Mouse (Mus musculus) adrenal gland, postnatal 10 days (tissue): Measurements from ENCODE around the gene Acin1. TPM values are rescaled to one million over a fixed set of nuclear protein-coding genes. Genes with fewer than 3 reads are reported as not detected.
A peak's percentile ranks its signal among the peaks of the same experiment; 100 is the strongest.
"Not testable (repeated sequence)": the region's sequence is repeated elsewhere in the genome, so short reads cannot be mapped to it uniquely, and the experiment has no call there.

Experiments
- DNase-seq: peaks from one replicate; pipeline ENCODE4 v3.0.0; 2021; ENCODE audit warnings: mixed read lengths
- total RNA-seq, 2 experiments: library from RNA; stranded (reverse); gene quantifications; 2 replicates each; pipeline ENCODE4 v1.2.3; 2021

Gene Acin1
- total RNA-seq, 2 experiments from 2014 or later: 132 to 167 TPM

DNA sequence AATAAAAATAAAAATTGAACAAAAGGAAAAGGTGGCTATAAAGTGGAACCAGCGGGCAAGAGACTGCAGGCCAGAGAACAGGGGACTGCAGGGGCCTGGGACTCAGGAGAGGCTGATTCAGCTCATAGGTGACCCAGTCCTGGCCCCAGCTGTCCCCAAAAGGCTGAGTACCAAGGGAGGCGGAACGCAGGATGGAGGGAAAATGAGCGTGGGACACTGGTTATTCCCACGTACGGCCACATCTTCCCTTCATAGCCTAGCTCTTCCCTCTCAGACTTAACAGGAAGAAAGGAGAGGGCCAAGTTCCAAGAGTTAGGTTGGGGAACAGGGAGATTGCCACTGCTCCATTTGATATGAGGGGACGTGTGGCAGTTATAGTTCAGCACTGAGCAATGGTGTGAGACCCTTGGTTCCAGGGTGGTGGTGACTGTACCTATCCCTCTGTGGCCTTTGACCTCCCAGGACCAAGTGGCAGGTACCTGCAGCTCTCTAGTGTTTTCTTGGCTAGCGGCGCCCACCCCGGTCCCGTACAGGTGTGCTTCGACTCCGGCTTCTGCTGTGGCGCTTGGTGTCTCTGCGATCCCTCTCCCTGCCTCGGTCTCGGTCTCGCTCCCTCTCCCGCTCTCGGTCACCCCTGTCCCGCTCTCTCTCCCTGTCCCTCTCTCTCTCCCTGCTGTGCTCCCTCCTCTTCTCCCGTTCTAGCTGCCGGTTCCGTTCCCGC is 44.3 kb downstream of the Acin1 start:
- DNase-seq: no peak

DNA sequence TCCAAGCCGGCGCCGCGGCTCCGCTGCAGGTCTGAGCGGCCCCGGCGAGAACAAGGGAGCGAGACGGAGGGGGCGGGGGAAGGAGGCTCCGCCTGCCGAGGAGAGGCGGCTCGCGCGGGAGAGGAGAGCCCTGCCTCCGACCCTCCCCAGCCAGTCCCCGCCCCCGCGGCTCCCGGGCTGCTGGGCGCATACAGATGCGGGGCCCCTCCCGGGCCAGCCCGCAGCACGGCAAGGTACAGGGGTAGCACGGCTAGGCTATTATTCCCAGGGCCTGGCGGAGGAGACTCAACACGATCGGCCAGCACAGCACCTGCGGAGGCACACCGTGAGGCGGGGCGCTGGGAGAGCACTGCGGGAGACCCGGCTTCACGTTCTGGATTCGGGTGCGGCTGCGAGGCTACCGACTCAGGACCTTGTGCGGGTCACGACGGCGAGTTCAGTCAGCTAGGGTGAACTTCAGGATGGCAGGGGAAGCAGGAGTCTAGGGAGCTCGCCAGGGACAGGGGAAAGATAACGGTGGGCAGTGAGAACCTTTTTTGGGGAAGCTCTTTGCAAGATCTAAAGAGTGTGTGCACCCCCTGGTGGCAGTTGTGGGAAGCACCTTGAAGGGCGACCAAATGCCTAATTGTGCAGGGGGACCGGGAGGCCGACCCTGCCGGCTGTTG is 45.3 kb downstream of the Acin1 start, which contains the start of gene Cdh24:
Gene Cdh24 (minus strand): TSS at position 60 of the 665 bp plus-strand sequence.
- DNase-seq: peak; percentile 94

DNA sequence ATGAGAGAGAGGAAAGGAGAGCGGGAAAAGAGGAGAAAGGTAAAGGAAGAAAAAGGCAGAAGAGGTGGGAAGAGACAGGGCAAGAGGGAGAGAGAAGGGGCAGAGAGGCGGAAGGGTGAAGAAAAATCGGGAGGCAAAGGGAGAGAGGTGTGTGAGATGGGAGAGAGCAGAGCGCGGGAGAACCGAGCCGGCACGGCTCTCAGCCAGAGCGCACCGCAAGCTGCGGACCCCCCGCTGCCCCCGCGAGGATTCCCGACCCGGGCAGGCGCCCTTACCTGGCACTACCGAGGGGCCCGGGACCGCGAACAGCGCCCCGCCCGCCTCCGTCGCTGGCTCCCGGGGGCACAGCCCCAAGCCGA is 45.8 kb downstream of the Acin1 start, which contains the start of gene Gm17606:
Gene Gm17606 (plus strand): TSS at position 7 of the 359 bp plus-strand sequence.
- DNase-seq: no peak

DNA sequence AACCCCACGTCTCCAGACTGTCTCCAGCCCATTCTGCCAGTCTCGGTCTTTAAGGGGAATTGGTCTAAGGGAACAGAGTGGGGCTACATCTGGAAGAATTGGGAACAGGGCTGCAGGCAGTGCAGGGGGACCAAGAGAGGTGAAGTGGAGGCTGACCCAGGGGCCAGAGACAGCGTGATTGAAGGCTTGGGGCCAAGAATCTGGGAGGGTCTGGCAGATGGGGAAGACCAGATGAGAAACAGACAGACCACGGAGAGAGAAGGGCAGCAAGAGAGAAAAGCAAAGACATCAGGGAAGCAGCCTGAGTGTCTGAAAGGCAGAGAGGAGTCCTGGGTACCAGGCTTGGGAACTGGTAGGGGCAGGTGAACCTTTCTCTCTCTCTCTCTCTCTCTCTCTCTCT is 46.6 kb downstream of the Acin1 start:
- no peak for DNase-seq

DNA sequence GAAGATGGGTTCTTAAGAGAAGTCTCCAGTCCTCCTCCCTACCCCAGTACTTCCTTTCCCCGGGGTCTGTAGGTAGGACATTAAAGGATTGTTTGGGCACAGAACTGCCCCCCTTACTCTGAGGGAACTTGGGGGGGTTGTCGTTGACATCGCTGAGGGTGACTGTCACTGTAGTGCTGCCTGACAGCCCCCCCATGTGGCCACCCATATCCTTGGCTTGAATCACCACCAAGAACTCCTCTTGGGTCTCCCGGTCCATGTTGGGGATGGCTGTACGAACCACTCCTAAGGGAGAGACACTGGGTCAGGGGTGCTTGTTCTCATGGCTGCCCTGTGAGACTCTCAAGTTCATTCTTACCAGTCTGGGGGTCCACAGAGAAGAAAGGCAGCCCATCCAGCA is 48.5 kb downstream of the Acin1 start:
- no peak for DNase-seq

DNA sequence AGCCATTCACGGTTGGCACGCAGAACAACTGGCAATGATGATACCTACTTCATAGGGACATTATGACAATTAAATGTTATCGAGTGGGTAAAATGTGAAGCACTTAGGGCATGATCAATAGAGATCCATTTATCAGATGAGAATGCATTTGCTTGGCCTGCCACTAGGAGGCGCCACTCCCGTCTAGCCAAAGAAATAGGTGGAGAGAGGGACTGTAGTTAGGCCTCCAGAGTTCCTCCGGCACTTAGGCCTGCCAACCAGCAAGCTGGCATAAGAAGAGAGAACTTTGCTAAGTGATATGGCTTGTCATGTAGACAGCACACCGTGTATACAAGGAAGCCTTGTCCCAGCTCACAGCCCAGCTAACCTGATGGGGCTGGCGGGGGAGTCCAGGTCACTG is 49.8 kb downstream of the Acin1 start:
- DNase-seq: peak; percentile 68

DNA sequence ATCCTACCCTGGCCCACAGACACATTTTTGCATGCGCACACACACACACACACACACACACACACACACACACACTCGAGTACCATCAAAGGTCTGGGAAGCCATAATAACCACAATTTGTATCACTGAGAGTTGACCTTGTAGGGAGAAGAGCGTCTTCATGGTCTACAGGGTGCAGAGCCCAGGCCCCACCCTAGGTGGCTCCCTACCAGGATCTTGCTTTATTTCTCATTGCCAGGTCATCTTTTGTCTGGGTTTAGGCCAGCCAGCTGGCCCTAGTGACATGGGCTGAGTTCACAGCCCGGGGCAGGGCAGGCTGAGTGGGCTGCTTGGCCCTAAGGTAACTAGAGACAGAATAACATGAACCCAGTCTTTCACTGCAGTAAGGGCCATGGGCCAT is 52.5 kb downstream of the Acin1 start:
- DNase-seq: no peak

DNA sequence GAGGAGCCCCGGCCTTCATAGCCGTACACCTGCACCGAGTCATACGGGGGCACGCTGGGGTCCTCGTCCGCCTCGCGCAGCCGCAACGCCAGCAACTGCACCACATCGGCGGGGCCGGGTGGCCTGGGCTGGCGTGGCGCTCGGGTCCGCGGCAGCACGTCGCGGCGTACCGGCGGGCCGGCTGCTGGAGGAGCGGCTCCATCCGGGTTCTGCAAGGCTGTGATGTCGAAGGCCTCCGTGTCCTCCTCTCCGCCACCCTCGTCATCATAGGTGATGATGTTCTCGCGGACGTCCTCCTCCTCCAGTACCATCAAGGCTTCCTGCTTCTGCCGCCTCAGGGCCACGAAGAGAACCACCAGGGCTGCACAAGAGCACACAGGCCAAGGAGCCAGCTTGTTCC is 54.5 kb downstream of the Acin1 start:
- no peak for DNase-seq

DNA sequence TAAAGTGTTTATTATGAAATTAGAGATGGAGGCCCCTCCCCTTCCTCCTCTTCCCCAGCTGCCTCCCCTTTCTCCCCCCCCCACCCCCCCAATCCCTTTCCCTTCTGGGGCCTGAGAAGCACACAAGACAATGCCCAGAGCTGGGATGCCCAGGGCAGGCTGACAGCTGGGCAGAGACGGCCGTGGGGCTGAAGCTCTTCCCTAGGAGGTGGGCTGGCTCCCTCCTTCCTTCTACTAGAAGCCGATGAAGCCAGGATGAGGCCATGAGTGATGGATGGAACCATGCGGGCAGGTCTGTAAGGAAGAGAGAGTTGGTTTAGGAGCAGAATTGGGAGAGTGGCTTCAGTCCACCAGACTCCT is 55.5 kb downstream of the Acin1 start:
- no peak for DNase-seq

DNA sequence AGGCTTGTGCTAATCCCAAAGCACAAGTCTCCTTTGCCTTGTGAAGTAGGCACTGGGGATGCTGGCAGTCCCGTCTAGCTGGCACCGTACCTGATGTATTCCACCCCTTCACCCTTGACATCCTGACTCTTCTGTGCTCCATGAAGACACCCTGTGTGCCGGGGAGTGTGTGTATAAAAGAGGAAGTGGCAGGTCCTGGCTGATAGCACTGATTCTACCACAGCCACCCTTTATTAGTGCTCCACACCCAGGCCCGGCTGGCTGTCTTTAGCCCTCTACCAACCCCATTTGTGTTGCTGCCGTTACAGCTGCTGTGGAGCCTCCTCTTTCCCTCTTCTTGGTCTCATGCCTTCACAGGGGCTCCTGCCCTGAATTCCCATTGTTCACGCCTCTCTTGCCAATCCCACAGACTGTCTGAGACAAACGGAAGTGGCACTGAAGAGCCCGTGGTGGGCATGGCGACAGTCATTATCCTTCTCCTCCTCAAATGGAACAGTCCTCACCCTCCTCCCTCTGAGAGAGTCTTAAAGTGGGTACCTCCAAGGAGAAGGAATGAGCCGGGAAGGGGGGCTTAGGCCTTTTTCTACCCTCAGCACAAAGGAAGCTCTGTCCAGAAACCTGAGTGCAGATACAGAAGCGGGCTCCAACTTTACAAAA is 56.0 kb downstream of the Acin1 start:
- no peak for DNase-seq

DNA sequence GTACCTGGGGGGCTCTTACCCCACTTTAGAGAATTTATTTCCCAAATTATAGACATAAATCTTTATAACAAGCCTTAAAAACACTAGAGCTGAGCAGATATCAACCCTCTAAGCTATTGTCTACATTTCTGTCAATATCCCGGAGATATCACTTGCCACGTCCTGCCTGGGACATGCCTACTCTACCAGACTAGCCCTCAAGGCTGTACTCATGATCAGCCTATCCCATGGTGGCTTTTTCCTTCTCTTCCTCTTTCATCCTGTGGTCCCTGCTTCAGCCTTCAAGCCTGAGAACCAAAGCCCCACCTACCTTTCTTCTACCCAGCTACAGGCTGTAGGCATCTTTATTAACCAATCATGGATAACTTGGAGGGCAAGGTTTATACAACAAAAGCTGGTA is 56.9 kb downstream of the Acin1 start:
- DNase-seq: no peak

DNA sequence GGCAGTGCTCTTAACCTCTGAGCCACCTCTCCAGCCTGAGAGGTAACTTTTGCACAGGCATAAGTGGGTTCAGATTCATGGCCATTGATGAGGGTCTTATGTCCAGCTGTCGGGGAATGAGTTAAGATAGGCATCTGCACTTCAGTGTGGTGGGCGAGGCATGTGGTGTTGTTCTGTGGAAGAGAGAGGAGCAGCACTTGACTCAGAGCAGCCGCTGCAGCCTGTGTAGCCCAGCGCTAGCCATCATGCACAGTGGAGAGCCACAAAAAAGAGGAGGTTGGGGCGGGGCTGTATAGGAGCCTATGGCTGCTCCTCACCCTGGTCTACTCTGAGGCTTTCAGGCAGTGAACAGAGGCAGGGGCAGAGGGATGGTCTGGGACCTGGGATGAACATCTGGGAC is 58.6 kb downstream of the Acin1 start:
- DNase-seq: no peak

DNA sequence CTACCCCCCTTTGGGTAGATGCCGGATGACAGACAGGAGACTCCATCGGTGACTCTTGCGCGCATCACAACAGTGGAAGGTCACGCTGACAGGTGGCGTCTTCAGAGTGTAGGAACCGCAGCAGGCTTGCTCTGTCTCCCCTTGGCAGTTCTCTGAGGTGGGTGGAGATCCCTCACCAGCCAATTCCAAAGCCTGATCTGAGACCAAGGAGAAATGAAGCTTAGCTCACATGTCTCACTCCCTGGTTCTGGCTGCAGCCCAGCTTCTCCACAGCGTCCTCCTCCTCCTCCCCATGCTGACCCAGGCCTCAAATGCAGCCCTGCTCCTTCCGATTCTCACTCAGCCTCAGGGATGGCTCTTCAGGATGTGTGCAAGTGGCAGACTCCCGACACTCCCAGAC is 61.8 kb downstream of the Acin1 start:
- no peak for DNase-seq

DNA sequence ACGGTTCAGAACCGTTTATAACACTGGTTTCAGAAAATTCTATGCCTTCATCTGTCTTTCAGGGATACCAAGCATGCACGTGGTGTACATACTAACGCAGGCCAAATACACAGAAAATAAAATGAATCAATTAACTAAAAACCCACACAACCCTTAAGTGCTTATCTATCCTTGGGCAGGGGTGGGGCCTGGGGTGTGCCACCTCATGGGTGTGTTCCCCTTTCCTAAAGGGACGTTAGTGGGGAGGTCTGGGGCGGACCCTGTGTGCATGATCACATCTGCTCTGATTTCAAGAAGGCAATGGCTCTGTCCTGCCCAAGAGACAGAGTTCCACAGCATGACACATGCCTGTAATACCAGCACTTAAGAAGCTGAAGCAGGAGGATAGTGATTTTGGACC is 63.4 kb downstream of the Acin1 start:
- DNase-seq: no peak

DNA sequence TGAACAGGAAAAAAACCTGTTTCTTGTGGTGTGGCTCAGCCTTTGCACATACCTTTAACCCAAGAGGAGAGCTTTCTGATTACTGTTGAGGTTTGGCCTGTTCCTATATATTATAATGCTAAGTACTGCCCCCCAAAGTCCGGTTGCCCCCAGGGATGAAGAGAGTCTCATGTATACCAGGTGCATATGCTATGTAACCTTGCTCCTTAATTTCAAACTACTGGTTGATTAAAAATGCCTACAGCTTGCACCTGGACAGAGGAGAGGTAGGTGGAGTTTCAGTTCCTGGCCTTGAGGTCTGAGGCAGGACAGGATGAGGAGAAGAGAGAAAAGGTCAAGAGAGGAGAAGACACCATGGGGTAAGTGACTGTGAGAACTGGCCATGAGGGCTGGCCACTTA is 65.6 kb downstream of the Acin1 start, which contains the start of gene Psmb11:
Gene Psmb11 (plus strand): TSS at position 301 of the 400 bp plus-strand sequence.
- no peak for DNase-seq

DNA sequence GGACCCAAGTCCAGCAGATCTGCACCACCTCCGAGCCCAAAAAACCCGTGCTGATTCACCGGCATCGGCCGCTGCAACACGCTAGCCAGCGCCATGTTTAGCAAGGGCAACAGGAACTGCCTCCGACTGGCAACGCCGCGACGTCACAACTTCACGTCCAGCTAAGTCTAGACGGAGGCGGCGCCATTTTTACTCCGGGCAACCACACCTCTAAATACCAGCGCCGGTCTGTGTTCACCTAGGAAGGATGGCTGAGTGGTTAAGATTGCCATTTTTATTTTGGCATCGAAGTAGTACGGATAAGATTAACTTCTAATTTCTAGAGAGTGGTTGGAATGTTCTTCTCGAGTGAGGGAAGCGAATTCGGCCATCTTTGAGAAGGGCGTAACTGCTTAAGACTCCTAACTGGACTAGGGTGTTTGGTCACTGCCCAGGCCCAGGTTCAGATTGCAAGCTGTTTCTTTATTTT is 68.8 kb downstream of the Acin1 start, which contains the start of gene Psmb5:
Gene Psmb5 (minus strand): TSS at position 126 of the 469 bp plus-strand sequence.
- DNase-seq: peak; percentile 87

DNA sequence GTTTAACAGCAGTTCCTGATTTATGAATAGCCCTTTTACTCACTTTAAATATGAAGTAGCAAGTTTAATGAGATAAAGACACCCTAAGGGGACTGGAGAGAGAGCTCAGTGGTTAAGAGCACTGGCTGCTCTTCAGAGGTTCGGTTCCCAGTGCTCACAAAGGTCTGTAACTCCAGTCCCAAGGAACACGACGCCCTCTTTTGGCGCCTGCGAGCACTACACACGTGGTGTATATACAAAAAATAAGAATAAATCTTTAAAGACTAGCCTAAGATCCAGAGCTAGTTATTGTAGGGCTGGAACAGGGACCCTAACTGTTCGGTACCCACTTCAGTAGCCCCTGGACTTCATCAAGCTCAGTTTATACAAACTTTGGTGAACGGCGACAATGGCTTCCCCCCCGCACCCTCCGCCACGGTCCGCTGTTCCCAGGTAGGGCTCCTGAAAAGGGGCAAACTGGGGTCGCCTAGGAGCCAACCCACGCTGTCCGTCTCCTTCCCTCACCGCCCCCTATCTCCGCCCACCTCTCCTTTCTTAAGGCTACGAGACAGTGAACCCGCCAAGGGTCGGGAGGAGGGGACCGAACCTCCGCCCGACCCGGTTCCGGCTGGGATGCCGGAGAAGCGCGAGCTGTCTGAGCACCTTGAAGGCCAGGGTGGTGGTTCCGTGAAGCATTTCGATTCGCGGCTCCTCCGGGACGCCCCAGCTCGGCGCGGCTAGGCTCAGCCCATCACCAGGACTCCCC is 69.4 kb downstream of the Acin1 start:
- no peak for DNase-seq

DNA sequence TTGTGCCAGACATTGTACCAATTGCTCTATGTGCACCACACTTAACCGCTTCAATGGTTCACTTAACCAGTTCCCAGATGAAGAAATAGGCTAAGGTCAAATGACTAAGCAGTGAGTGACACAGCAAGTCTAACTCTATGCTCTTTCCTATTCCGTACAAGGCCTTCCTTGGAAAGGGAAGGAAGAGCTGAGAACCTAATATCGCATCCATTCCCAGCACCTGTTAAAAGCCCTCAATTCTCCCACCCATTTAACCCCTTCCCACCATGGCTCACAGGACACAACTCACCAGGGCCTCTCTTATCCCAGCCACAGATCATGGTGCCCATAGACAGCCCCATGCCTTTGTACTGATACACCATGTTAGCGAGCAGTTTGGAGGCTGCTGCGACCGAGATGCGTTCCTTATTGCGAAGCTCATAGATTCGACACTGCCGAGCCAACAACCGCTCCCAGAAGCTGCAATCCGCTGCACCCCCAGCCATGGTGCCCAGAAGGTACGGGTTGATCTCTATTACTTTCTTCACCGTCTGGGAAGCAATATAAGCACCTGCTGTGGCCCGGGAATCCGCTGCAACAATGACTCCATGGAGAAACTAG is 70.4 kb downstream of the Acin1 start:
- no peak for DNase-seq

DNA sequence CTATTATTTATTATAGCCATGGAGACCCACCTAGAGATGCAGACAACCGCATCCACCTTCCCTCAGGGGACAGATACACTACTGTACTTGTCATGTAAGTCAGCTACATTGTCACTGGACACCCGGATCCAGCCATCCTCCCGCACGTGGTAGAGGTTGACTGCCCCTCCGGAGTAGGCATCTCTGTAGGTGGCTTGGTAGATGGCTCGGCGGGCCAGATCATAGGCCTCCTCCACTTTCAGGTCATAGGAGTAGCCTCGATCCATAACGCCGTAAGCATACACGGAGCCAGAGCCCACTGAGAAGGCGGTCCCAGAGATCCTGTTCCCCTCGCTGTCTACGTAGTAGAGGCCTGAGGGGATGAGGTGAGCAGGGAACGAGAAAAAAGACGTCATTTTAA is 72.6 kb downstream of the Acin1 start:
- DNase-seq: not testable (repeated sequence)

DNA sequence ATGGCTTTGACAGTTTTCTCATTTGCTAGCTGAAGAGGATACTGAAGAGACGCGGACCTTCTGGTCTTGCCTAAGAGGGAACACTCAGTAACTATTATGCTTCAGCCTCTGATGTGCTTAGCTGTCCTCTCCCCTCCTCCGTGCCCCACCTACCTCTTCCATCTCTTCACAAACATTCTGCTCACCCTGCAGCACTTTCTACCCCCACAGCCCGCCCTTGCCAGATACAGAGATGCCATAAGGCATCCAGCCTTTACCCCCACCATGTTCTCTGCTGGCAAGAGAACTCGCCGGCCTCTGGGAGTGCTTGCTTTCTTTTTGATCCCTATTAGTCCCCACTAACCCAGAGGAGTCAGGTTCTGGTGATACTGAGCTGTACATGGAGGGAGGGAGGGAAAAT is 76.1 kb downstream of the Acin1 start:
- no peak for DNase-seq

DNA sequence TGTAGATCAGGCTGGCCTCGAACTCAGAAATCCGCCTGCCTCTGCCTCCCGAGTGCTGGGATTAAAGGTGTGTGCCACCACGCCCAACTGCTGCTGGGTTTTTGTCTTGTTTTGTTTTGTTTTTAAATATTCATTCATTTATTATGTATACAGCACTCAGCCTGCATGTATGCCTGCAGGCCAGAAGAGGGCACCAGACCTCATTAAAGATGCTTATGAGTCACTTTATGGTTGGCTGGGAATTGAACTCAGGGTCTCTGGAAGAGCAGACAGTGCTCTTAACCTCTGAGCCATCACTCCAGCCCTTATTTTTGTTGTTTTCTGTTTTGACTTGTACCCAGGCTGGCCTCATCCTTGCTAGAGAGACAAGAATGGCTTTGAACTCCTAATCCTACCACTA is 76.8 kb downstream of the Acin1 start:
- DNase-seq: peak; percentile 48

DNA sequence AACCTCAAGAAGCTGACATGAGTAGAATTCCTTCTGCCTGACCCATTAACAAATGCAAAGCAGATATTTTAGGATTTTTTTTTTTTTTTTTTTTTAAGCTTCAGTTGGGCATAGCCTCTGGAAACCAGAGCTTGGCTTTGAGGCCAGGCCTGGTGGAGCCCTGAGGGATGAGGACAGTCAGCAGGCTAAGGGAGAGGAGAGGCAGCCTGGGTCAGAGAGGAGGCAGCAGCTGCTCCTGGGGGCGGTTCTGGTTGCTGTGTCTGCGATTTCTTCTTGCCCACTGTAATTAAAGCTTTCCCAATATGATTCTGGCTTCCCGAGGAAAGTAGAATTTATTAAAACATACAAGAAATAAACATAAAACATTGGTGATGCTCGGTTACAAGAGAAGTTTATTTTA is 77.5 kb downstream of the Acin1 start:
- DNase-seq: no peak
